Mouse (Mus musculus): ENCODE results near the gene AC109138.7.

AC109138.7 gene

GRCm38 (mm10) chr19:4193129-4193528, 21.0 kb upstream of the AC109138.7 start:
- peak in 1 of 2 experiments; percentile 24 for DNase-seq

DNA sequence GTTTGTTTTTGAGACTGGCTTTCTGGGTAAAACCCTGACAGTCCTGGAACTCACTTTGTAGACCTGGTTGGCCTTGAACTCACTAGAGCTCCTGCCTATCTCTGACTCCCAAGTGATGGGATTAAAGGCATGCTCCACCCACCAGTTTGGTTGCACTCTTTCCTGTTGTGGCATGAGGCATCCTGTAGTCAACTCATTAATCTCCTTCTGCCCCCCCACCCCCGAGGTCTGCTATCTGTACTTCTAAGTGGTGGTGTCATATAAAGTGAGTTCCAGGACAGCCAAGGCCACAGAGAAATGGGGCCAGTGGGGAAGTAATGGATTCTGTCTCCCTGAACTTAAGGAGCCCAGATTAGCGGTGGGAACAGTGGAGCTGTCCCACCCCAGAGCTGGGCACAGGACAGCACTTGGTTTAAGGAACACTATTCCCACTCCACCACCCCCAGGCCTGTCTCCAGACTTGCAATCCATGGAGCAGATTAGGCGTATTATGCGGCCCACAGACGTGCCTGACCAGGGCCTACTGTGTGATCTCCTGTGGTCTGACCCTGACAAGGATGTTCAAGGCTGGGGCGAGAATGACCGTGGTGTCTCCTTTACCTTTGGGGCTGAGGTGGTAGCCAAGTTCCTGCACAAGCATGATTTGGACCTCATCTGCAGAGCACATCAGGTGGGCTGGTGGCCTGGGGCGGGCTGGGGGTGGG, 20.0 kb upstream of the AC109138.7 start:
- peak in 1 of 2 experiments; percentile 19 for DNase-seq

GRCm38 (mm10) chr19:4194776-4195650, 19.1 kb upstream of the AC109138.7 start:
- no peak for DNase-seq

DNA sequence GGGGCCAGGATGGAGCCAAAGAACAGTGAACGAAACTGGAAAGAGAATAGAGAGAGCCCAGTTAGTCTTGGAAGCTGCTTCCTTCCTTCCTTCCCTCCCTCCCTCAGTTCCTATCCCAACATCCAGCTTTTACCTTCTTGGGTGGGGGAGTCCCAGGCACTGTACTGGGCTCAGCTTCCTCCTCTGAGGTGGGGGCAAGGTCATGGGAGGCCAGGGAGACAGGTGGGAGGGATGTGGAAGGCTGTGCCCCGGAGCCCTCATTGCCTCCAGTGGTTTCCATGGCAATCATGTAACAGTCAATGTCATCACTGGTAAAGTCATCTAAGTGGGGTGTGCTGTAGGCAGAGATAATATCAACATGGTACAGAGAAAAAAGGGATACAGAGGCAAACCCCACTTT, 18.1 kb upstream of the AC109138.7 start:
- no peak for DNase-seq

DNA sequence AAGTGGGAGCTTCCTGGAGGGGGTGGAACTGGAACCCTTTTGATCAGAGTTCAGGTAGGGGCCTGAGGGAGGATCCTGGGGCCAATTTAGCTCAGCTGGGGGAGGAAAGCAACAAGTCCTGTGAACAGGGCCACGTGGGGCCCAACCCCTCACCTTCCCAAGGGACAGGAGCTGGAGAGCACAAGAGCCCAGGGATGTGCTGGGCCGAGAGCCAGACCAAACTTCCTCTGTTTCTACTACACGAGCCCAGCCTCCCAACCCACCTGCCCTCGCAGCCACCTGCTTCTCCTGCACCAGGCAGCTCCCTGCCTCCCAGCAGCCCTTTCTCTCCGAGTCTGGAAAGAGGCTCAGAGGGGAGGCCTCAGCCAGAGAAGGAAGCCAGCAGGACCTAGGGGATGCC, 17.6 kb upstream of the AC109138.7 start:
- DNase-seq, result peak in 1 of 2 experiments; percentile 33

- DNase-seq, result no peak
Observed at GRCm38 (mm10) chr19:4197180-4197579, 17.0 kb upstream of the AC109138.7 start.

DNA sequence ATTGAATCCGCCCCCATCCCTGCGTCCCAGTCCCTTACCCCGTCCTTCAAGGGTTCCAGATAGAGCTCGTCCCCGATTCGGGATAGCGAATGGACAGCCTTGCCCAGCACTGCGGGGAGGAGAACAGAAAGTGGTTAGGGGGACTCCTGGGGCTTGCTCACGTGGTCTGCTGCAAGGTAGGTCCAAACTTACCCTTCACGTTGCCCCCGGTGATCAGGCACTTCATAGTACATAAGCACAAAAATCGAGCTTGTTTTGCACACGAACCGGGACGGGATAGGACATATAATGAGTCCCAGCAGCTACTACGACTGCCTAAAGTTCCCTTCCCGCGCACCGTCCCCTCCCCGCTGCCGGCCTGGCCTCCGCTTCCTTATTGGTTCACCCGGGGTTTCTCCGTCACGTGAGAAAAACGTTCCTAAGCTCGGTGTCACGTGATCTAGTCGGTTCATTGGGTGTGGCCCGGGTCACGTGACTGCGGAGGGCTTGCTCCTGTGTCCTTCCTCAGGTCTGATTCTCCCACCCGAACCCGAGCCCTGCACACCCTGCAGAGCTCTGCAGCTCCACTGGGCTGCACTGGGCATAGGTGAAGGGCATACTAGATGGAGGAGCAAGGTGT, 12.8 kb upstream of the AC109138.7 start, which contains the start of gene Rad9a:
Rad9a (minus strand) TSS at position 372 of the 619 bp plus-strand sequence.
- DNase-seq, result peak; percentile 96 to 97

GRCm38 (mm10) chr19:4202149-4202548, 12.0 kb upstream of the AC109138.7 start:
- peak in 1 of 2 experiments; percentile 43 for DNase-seq

GRCm38 (mm10) chr19:4203148-4203547, 11.0 kb upstream of the AC109138.7 start:
- peak in 1 of 2 experiments; percentile 46 for DNase-seq

DNA sequence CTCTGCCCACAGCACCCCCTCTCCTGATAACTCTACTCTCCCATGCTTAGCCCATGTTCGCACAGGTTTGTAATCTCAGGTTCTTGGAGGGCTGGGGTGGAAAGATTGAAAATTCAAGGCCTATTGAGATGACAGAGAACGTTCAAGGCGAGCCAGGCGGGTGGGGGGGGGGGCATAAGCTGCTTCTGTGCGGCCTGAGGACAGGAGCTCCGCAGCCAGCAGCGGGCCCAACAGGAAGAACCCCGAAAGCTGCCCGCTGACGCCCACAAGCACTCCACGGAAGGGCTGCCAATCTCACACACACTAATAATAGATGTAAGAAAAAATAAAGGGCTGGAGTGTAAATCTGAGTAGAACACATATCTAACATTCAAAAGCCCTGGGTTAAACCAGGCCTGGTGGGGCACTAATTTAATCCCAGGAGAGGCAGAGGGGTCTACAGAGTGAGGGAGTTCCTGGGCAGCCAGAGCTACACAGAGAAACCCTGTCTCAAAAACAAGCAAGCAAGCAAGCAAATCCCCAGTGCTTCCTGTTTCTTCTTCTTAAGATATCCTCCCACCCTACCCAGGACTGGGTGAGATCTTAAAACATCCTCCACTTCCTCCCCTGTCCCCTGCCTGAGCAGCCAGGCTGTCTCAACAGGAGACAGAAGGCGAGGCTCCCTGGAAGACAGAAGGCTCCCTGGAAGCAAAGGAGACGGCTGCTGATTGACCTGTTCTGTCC, 10.4 kb upstream of the AC109138.7 start:
- peak in 1 of 2 experiments; percentile 52 for DNase-seq

DNA sequence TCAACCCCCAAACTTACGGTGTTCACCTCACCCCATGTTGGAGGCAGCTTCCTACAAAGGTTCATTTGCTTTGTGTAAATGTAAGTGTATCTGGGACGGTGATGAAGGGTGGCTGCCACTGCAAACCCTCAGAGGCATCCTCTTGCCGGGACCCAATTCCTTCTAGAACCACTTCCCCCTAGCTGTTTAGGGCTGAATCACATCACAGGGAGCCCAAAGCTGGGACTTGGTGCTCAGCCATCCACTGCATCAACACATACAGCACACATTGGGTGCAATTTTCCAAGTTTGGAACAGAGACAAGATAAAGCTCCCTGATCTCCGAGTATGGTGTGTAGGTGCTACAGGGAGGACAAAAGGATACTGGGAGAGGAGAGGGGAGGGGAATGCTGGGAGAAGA, 9.3 kb upstream of the AC109138.7 start:
- no peak for DNase-seq

GRCm38 (mm10) chr19:4206971-4207370, 7.2 kb upstream of the AC109138.7 start:
- DNase-seq, result peak; percentile 52 to 61

DNA sequence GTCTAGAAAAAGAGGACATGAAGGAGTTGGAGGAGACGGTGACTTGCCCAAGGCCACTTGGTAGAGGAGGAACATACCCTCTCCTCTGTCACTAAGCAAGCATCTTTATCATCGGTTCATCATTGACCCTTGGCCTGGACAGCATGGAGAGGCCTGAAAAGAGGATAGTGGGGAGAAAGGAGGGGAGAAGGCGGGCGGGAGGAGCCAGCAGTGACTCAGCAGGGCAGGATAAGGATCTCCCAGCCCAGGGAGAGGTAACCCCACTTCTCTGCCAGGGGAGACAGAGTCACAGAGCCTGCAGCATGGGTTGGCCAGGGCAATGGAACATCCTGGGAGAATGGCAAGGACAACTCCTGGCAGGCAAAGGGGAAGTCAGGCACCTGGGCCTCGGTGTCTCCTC, 5.6 kb upstream of the AC109138.7 start:
- no peak for DNase-seq

- DNase-seq, result no peak
Observed at GRCm38 (mm10) chr19:4211891-4212588, 2.1 kb upstream of the AC109138.7 start.

- DNase-seq, result peak in 1 of 2 experiments; percentile 21
Observed at GRCm38 (mm10) chr19:4213524-4213974, 608 bp upstream of the AC109138.7 start.

GRCm38 (mm10) chr19:4214771-4215450, 754 bp downstream of the AC109138.7 start:
- peak in 1 of 2 experiments; percentile 46 for DNase-seq

- no peak for DNase-seq
Observed at GRCm38 (mm10) chr19:4215451-4215840, 1.3 kb downstream of the AC109138.7 start.

- no peak for DNase-seq
Observed at GRCm38 (mm10) chr19:4216041-4216685, 2.0 kb downstream of the AC109138.7 start.

DNA sequence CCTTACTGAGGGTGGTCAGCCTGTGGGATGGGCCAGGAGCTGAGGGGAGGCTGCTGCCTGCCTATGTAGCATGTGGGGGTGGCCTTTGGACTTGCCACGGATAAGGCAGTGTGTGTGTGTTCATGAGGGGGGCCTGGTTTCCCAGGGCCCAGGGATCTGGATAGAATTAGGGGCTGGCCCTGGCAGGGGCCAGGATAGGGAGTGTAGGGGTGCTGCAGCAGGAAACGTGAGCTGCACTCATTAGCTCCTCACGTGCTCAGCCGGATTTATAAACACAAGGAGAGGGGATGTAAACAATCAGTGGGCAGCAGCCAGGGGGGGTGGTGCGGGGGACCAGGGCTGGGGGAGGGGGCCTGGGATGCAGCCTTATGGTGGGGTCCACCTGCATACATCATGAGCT, 3.0 kb downstream of the AC109138.7 start:
- no peak for DNase-seq

DNA sequence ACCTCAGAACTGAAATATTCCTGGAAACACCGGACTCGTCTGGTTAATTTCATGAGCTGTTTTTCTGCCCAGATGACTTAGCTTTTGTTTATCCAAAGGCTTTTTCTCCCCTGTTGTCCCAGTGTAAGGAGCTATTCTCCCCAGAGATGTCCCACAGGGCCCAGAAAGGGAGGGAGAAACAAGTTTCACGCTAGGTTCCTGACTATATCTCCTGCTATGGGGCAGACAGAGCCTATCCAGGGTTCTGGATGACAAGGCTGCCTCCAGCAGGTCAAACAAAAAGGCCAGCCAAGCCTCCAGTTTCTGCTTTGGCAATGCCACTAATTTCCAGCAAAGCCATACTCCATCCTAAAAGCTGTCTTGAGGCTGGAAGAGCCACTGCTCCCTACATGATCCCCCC, 3.7 kb downstream of the AC109138.7 start:
- DNase-seq, result no peak

- DNase-seq, result no peak
Observed at GRCm38 (mm10) chr19:4218293-4218692, 4.1 kb downstream of the AC109138.7 start.

Measured in thymus, postnatal 36 days (tissue).